Mouse (Mus musculus) kidney, embryonic 16.5 days (tissue): Measurements from ENCODE around the gene Mark2. TPM values are rescaled to one million over a fixed set of nuclear protein-coding genes. Genes with fewer than 3 reads are reported as not detected.
A peak's percentile ranks its signal among the peaks of the same experiment; 100 is the strongest.

Experiments used
- ATAC-seq: fragments of 200-750 bp; cut with Nextera tagmentation; 2 replicates; pipeline ENCODE4 v1.8.0; 2017; ENCODE audit warnings: moderate TSS enrichment; ENCODE audit not compliant: low FRiP score, low TSS enrichment
- H3K27ac ChIP-seq: fragments of 300-500 bp; sonication (generic); 2 replicates; pipeline ENCODE4 v1.5.1; 2014; ENCODE audit warnings: low read length
- H3K27me3 ChIP-seq: fragments of 300-500 bp; sonication (generic); 2 replicates; pipeline ENCODE4 v1.6.1; 2014; ENCODE audit warnings: low read length, control low read depth, mixed read lengths; ENCODE audit not compliant: insufficient read depth
- H3K36me3 ChIP-seq: fragments of 300-500 bp; sonication (generic); 2 replicates; pipeline ENCODE4 v1.6.1; 2014; ENCODE audit warnings: low read length, control low read depth, mixed read lengths; ENCODE audit not compliant: insufficient read depth
- H3K4me1 ChIP-seq: fragments of 300-500 bp; sonication (generic); 2 replicates; pipeline ENCODE4 v1.6.1; 2014; ENCODE audit warnings: low read length, control low read depth, mixed read lengths; ENCODE audit not compliant: insufficient read depth
- H3K4me2 ChIP-seq: fragments of 300-500 bp; sonication (generic); replicated peaks from 2 replicates; pipeline ENCODE4 v1.6.1; 2014; ENCODE audit warnings: low read depth, low read length
- H3K4me3 ChIP-seq: fragments of 300-500 bp; sonication (generic); 2 replicates; pipeline ENCODE4 v1.5.1; 2014; ENCODE audit warnings: mild to moderate bottlenecking, low read length
- H3K9ac ChIP-seq: fragments of 300-500 bp; sonication (generic); replicated peaks from 2 replicates; pipeline ENCODE4 v1.6.1; 2014; ENCODE audit warnings: low read length
- H3K9me3 ChIP-seq: fragments of 300-500 bp; sonication (generic); 2 replicates; pipeline ENCODE4 v1.6.1; 2016; ENCODE audit warnings: low read length, control low read depth
- WGBS: fragments of 180-500 bp; shearing (Covaris S2); extraction: QIAGEN DNeasy Blood & Tissue Kit; methylation state at CpG from one replicate; pipeline ENCODE4 v1.1.7; 2014; 5-methylcytosine and 5-hydroxymethylcytosine counted together
- polyA plus RNA-seq: library from polyadenylated mRNA; unstranded; fragments of >200 nt; fragmentation: Nextera tagmentation; extraction: Ambion mirVana; gene quantifications from 2 replicates; pipeline ENCODE4 v1.2.1, GENCODE M21; 2015

Gene Mark2
- polyA plus RNA-seq, 1 experiment from 2014 or later: 40.6 TPM

GRCm38 (mm10) chr19:7353636-7354035 is 12.0 kb upstream of the Mark2 start:
- H3K9me3 ChIP-seq: no peaks in the 10 kb centered on the region
- no peak overlapping the region for H3K9ac ChIP-seq
- no peak for ATAC-seq
- H3K27me3 ChIP-seq: no peaks in the 10 kb centered on the region
- H3K4me3 ChIP-seq: no peak overlapping the region
- WGBS: 57% methylated on average over 6 of the region's 6 CpGs
- H3K4me1 ChIP-seq: no peaks in the 10 kb centered on the region
- no peak overlapping the region for H3K4me2 ChIP-seq
- H3K36me3 ChIP-seq: peaks cover 19% of the 10 kb centered on the region
- no peak overlapping the region for H3K27ac ChIP-seq

GRCm38 (mm10) chr19:7352809-7353495 is 11.3 kb upstream of the Mark2 start:
- H3K9me3 ChIP-seq: no peaks in the 10 kb centered on the region
- 85% methylated on average over 11 of the region's 11 CpGs for WGBS
- H3K9ac ChIP-seq: no peak overlapping the region
- no peak overlapping the region for H3K27ac ChIP-seq
- H3K4me3 ChIP-seq: no peak overlapping the region
- no peak overlapping the region for H3K4me2 ChIP-seq
- no peaks in the 10 kb centered on the region for H3K4me1 ChIP-seq
- ATAC-seq: no peak
- peaks cover 15% of the 10 kb centered on the region for H3K36me3 ChIP-seq
- no peaks in the 10 kb centered on the region for H3K27me3 ChIP-seq

- no peaks in the 10 kb centered on the region for H3K27me3 ChIP-seq
- H3K36me3 ChIP-seq: no peaks in the 10 kb centered on the region
- ATAC-seq: no peak
- H3K27ac ChIP-seq: no peak overlapping the region
- no peak overlapping the region for H3K4me2 ChIP-seq
- H3K9ac ChIP-seq: no peak overlapping the region
- 50% methylated on average over 1 of the region's 1 CpGs for WGBS
- H3K4me3 ChIP-seq: no peak overlapping the region
- no peaks in the 10 kb centered on the region for H3K4me1 ChIP-seq
- no peaks in the 10 kb centered on the region for H3K9me3 ChIP-seq
These were observed 8.3 kb upstream of the Mark2 start for GRCm38 (mm10) chr19:7349993-7350392.

- Histone ChIP-seq H3K27me3 (no peaks in the 10 kb centered on the region), H3K27ac (no peak overlapping the region), H3K9ac (no peak overlapping the region), H3K9me3 (no peaks in the 10 kb centered on the region), H3K4me1 (peaks cover 6% of the 10 kb centered on the region; the same call in 1 of the 2 replicates), H3K4me2 (no peak overlapping the region), H3K36me3 (no peaks in the 10 kb centered on the region), H3K4me3 (no peak overlapping the region)
- 26% methylated on average over 4 of the region's 4 CpGs for WGBS
- ATAC-seq: no peak
These were observed 3.6 kb upstream of the Mark2 start for GRCm38 (mm10) chr19:7345235-7345755.

GRCm38 (mm10) chr19:7342646-7343045 is 986 bp upstream of the Mark2 start:
- no peak for ATAC-seq
- WGBS: 75% methylated on average over 2 of the region's 2 CpGs

GRCm38 (mm10) chr19:7340780-7341475 is 732 bp downstream of the Mark2 start:
- ATAC-seq: peak; percentile 86
- H3K9ac ChIP-seq: peak overlapping the region; percentile 93
- H3K4me2 ChIP-seq: peak overlapping the region; percentile 96
- no peaks in the 10 kb centered on the region for H3K27me3 ChIP-seq
- WGBS: 0% methylated on average over 28 of the region's 46 CpGs
- peak overlapping the region; percentile 87 for H3K27ac ChIP-seq
- no peaks in the 10 kb centered on the region for H3K9me3 ChIP-seq
- peaks cover 46% of the 10 kb centered on the region for H3K4me1 ChIP-seq
- H3K36me3 ChIP-seq: no peaks in the 10 kb centered on the region
- peak overlapping the region; percentile 93 for H3K4me3 ChIP-seq

More at GRCm38 (mm10) chr19:7342646-7343045, 986 bp upstream of the Mark2 start:
- H3K27me3 ChIP-seq: no peaks in the 10 kb centered on the region
- H3K27ac ChIP-seq: no peak overlapping the region
- H3K4me2 ChIP-seq: no peak overlapping the region
- H3K9me3 ChIP-seq: no peaks in the 10 kb centered on the region
- 0 out of 2 replicates have a peak overlapping the region, but pooled peaks have one; percentile 0 for H3K9ac ChIP-seq
- H3K4me1 ChIP-seq: peaks cover 32% of the 10 kb centered on the region
- H3K4me3 ChIP-seq: no peak overlapping the region
- no peaks in the 10 kb centered on the region for H3K36me3 ChIP-seq

- H3K27ac ChIP-seq: peak overlapping the region; percentile 87; the same call in 1 of the 2 replicates
- 2% methylated on average over 15 of the region's 15 CpGs for WGBS
- no peaks in the 10 kb centered on the region for H3K9me3 ChIP-seq
- peaks cover 50% of the 10 kb centered on the region for H3K4me1 ChIP-seq
- H3K4me3 ChIP-seq: peak overlapping the region; percentile 93
- H3K4me2 ChIP-seq: peak overlapping the region; percentile 96
- H3K9ac ChIP-seq: peak overlapping the region; percentile 93
- H3K36me3 ChIP-seq: no peaks in the 10 kb centered on the region
- ATAC-seq: no peak
- H3K27me3 ChIP-seq: no peaks in the 10 kb centered on the region
These were observed 1.3 kb downstream of the Mark2 start for GRCm38 (mm10) chr19:7340371-7340779.

GRCm38 (mm10) chr19:7339867-7340266 is 1.8 kb downstream of the Mark2 start:
- Histone ChIP-seq H3K4me1 (peaks cover 50% of the 10 kb centered on the region), H3K9ac (peak overlapping the region; percentile 93), H3K4me2 (peak overlapping the region; percentile 96), H3K27ac (peak overlapping the region; percentile 0; the same call in 1 of the 2 replicates), H3K27me3 (no peaks in the 10 kb centered on the region), H3K4me3 (peak overlapping the region; percentile 93), H3K36me3 (no peaks in the 10 kb centered on the region), H3K9me3 (no peaks in the 10 kb centered on the region)
- ATAC-seq: no peak
- WGBS: 30% methylated on average over 4 of the region's 4 CpGs

GRCm38 (mm10) chr19:7339026-7339425 is 2.6 kb downstream of the Mark2 start:
- H3K27ac ChIP-seq: peak overlapping the region; percentile 0; the same call in 1 of the 2 replicates
- WGBS: 35% methylated on average over 5 of the region's 5 CpGs

More at GRCm38 (mm10) chr19:7339026-7339425, 2.6 kb downstream of the Mark2 start:
- Histone ChIP-seq H3K9ac (peak overlapping the region; percentile 93), H3K36me3 (no peaks in the 10 kb centered on the region), H3K27me3 (no peaks in the 10 kb centered on the region), H3K4me1 (peaks cover 57% of the 10 kb centered on the region), H3K4me3 (peak overlapping the region; percentile 93), H3K4me2 (peak overlapping the region; percentile 96), H3K9me3 (no peaks in the 10 kb centered on the region)
- ATAC-seq: no peak
